Mouse (Mus musculus) neutrophil, adult 5-6 weeks (primary cell): ENCODE results near the gene Rmnd5b. TPM values are rescaled to one million over a fixed set of nuclear protein-coding genes. Genes with fewer than 3 reads are reported as not detected.
A peak's percentile ranks its signal among the peaks of the same experiment; 100 is the strongest.

Experiments
- ATAC-seq: fragments of 151-379, 151-347 bp; 2 replicates; pipeline ENCODE4 v1.8.0; 2017; ENCODE audit warnings: mild to moderate bottlenecking, moderate TSS enrichment; ENCODE audit not compliant: insufficient number of reproducible peaks, poor library complexity, low FRiP score, severe bottlenecking; ENCODE audit errors: extremely low read depth
- total RNA-seq: library from RNA; stranded (forward); fragments of 200-1000 nt; gene quantifications from 2 replicates; pipeline ENCODE4 v1.2.3, GENCODE M21; 2017

The Rmnd5b gene
- total RNA-seq, 1 experiment from 2014 or later: 31.8 TPM

DNA sequence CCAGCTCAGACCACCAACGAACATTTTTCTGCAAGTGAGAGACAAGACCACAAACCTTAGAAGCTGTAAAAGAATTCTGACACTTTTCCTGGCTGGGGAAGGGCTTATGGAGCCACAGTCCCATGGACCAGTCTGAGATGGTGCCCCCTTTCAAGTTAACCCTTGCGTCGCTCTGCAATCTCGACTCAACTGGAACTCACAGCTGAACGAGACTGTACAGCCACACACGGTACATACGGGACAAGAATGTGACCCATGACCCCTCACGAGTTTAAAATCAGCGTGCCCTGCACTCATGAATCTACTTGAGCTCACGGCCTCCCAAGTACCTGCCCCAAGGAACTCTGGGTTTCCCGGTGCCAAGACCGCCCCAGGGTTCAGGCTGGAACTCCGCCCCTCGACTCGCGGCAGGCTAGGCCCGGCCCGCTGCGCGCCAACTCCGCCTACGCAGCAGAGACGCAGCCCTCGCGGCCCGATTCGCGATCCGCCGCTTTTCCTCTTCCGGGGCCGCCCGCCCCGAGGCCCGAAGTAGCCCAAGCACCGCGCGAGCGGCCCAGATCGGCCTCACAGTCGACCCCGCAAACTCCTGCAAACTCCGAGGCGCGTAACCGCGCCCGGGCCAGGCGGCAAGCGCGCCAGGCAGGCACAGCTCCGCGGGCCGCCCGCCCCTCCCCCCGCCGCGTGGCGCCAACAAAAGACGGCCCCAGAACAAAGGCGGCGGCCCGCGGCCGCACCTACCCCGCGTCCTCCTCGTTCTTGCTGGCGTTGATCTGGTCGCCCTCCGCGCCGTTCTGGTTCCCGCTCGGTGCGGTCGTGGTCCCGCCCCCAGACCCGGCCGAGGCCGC, 29.9 kb downstream of the Rmnd5b start:
- ATAC-seq: peak; percentile 52; the same call in 1 of the 2 replicates

DNA sequence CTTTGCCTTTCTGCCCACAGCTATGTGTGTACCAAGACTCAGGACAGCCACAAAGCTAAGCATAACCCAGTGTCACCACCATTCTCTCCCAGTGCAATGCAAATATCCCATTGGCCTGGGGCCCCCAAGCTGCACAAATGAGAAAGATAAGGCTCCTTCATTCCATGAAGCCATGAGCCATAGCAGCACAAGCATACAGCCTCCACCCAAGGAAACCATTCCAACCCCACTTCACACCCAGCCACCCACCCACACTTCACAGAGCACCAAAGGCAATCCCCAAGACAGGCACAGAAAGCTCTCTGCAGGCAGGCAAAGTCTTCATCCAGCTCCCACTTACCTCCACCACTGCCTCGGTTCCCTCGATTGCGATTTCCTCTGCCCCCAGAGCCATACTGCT, 33.4 kb downstream of the Rmnd5b start:
- no peak for ATAC-seq

DNA sequence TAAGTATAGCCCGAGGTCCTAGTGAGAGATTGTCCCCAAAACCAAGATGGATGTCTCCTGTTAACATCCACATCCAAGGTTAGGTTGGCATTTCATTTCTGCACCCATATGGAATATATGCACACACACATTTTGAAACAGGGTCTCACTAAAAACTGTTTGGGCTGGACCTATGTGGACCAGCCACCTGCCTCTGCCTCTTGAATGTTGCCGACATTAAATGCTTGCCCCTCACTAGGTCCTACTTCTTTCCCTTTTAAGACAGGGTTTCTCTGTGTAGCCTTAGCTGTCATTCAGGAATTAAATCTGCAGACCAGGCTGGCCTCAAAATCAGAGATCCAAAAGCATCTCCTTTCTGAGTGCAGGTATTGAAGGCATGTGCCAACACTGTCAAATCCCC, 38.1 kb downstream of the Rmnd5b start:
- ATAC-seq: no peak

DNA sequence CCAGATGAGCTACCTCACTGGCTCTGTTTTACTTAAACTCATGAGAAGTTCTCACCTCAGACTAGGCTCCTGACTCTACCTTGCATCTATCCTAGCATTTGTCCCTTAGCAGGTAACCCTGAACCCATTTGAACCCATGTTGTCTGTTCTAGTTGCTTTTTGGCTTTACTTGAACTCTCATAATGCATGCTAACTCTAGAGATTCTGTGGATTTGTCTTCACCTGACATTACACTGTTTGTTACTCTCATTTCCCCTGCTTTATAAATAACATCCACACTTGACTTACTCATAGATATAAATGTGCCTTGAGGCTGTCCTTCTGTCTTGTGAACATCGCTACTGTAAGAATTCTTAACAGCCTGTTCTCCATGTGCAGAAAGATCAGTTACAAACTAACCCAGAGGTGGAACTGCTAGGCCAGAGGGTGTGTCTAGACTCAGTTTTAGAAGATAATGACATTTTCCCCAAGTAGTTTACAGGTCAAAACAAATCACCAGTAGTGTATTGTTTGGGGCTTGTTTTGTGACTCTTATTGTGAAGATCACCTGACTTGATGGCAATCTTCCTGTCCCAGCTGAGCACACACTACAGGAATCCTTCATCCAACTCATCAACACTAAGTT, 40.1 kb downstream of the Rmnd5b start:
- no peak for ATAC-seq

DNA sequence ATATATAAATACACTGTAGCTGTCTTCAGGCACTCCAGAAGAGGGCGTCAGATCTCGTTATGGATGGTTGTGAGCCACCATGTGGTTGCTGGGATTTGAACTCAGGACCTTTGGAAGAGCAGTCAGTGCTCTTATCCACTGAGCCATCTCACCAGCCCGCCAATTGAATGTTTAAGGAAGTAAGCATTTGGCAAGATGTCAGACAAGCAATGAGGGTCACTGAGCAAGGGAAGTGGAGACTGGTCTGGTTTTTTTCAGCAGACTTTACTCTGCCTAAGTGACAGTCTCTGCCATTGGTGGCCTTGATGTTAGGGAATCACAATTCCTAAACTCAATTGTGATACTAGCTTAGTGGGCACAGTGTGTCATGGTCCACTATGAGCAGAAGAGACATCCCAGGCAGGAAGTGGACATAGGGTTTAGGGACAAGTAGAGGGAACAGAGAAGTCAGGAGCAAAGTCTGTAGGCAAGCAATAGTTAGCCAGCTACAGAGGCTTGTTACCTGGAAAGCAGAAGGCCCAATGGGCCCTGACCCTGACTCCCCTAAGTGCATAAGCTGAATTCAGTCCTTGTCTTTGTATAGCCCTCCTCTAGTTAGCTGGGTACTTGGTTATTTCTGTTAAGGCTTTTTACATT, 40.9 kb downstream of the Rmnd5b start:
- ATAC-seq: no peak

DNA sequence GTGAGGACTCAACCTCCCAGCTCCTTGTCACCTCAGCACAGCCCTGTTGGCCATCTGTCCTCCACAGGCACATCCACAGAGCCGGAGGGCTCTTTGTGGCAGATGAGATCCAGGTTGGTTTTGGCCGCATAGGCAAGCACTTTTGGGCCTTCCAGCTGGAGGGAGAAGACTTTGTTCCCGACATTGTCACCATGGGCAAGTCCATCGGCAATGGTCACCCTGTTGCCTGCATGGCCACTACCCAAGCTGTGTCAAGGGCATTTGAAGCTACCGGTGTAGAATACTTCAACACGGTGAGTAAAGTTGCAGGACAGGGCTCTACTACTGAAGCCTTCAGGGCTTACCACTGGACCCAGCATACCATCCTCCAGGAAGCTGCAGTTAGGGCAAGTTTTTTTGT, 41.8 kb downstream of the Rmnd5b start:
- no peak for ATAC-seq

DNA sequence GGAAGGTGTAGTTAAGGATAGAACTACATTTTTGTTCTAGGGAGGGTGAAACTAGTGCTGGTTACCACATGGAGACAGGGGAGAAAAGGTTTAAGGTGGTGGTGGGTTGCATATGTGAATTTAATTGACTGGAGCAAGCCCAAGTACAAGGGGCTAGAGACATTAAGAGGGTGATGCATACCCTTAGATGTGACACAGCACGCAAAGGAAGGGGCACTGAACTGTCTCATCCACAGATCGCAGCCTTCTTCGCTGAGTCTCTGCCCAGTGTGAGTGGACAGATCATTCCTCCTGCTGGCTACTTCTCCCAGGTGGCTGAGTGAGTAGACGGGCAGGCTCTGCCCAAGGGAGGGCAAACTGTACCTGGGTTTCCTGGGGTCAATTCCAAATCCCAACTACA, 42.3 kb downstream of the Rmnd5b start:
- ATAC-seq: no peak

DNA sequence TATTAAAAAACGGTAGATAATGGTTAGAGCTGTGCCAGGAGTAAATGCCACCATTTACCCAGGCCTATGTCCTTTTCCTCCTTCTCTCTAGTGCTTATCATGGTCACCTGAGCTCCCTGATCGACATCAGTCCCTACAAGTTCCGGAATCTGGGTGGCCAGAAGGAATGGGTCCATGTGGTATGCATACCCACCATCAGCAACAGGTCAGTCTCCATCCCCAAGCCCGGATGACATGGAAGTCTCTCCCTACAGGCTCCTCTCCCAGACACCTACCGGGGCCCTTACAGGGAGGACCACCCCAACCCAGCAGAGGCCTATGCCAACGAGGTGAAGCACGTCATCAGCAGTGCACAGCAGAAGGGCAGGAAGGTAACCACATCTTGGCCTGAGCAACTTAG, 43.8 kb downstream of the Rmnd5b start:
- no peak for ATAC-seq

DNA sequence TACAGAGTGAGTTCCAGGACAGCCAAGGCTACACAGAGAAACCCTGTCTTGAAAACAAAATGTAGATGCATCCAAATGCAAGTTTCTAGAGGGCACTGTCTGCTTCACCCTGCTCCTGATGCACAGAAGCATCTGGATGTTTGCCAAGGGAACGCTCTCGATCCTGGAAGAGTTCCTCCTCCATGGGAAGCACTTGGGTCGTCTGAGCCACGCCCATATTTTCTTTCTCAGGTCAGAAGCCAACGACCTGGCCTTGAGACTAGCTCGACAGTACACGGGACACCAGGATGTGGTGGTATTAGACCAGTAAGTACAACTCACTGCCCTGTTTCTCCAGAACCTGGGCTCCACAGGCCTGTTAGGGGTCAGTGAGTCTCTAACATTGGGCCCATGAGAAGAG, 44.5 kb downstream of the Rmnd5b start:
- no peak for ATAC-seq

DNA sequence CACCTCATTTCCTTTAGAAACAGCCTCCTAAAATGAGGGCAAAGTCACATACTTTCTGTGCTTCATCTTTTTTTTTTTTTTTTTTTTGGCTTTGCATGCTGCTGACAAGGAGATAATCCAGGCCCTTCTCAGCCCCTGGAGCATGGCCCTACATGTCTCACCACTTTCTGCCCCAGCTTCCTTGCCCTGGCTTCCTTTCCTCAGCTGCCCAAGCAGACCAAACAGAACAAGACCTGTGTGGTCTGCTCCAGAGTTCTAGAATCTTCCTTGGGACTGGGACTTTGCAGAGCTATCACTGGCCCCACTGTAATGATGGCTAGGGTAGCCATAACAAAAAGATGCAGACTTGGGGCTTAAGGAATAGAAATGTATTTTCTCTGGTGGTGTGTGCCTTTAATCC, 45.7 kb downstream of the Rmnd5b start:
- no peak for ATAC-seq

DNA sequence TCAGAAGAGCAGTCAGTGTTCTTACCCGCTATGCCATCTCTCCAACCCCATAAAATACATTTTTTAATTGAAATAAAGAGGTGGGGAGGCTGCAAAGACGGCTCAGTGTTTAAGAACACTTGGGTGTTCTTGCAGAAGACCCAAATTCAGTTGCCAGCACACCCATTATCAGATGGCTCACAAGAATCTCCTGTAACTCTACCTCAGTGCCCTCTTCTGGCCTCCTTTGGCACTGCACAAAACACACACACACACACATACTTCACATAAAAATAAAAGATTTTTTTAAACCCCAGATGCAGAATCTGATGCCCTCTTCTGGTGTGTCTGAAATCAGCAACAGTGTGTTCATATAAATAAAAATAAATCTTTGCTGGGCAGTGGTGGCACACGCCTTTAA, 46.9 kb downstream of the Rmnd5b start:
- no peak for ATAC-seq

DNA sequence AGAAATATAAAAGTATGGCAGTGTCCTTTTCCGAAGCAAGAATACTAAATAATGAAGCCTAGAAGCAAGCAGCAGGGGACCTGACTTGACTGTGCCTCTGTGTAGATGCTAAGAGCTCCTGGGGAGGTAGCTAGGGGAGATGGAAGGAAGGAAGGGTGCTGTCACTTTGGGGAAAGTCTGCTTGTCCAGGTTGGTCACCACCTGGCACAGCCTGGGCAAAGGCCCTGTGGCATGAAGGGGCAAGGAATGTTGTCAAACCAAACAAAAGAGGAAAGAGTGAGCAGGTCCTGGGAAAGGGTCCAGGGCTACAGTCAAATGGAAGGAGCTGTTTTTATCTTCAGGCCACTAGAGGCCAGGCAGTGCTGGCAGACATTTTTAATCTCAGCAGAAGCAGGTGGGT, 48.6 kb downstream of the Rmnd5b start:
- no peak for ATAC-seq

DNA sequence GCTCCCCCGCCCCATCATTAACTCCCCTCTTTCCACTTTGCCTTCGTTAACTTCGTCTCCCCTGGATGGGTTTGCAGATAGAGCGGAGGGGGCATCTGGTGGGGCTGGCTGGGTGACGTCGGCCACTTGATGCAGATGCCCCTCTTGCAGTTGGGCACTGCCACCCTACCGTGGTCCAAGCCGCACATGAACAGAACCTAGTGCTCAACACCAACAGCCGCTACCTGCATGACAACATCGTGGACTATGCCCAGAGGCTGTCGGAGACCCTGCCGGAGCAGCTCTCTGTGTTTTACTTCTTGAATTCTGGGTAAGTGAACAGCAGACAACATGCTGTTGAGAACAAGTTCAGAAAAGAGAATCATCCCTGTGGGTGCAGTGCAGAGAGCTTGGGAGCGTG, 49.3 kb downstream of the Rmnd5b start:
- ATAC-seq: no peak

DNA sequence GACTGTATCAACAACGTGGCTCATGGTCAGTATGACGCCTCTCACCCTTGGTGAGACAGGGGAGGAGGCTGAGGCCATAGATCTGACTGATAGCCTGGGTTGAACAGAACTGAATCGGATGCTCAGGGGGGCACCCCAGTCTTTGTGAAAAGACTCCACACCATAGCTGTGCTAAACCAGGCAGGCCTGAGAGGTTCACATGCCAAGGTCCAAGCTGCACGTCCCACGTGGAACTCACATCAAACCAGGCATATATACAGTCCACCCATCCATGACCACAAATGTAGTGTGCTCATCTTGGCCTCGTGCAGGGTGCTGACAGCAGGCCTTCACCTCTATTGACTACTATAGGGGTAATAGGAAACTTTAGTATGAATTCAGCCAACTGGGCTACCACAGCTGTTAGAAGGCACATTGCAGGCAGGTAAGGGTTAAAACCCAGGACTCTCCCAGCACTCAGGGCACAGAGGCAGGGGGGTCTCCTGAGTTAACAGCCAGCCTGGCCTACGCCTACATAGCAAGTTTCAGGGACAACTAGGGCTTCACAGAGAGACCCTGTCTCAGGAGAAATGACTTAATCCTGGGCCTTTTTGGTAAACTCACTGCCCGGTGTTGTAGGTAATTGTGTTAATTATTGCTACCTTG, 50.0 kb downstream of the Rmnd5b start:
- no peak for ATAC-seq

DNA sequence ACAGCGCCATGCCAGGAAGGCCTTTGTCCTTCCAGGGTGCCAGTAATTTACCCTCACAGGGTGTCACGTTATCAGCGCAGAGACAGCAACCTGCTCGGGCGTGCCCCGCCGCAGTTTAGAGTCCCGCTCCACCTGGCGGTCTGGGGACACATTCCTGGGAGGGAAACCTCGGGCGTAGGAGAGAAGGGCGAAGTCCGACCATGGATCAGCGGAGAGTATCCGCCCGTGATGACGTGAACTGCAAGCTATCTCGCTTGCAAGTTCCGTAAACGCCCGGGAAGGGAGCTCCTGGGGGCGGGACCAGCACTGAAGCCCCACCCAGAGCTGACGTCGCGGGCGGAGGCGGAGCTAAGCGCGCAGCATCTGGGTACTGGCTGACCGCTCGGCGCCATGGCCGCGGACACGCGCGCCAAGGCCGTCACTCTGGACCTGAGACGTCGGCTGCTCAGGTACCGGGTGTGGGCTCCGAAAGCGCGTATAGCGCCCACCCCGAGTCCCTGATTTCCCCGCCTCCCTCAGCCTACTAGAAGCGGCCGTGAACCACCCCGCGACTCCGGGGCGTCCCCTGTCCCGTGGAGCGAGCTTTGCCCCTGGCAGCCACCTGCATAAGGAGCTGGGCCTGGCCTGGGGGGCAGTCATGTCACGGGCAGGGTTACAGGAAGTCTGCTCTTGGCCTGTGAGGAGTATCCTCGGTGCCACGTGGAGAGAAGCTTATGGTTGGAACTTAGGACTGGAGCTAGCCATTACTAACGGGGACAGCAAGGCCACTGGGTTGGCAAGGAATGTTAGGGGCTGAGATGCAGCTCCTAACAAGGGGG, 51.1 kb downstream of the Rmnd5b start, which contains the start of gene Phykpl:
TSS of gene Phykpl (plus strand) at position 327 of the 818 bp plus-strand sequence.
- peak; percentile 88 for ATAC-seq

DNA sequence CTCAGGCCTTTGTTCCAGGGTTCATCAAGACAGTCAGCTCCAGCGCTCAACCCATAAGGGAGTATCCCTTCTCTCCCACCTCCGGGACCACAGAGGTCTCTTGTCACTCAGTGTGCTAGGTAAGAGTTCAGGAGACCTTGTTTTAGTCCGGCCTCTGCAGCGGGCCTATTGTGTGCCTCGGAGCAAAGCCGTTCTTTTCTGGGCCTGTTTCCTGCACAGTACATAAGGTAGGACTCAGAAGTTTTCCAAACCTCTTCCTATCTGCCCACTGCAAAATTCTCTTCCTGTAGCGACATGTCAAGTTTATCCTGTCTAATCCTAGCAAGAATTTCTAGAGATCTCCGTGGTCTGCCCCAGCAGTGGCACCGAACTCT, 51.7 kb downstream of the Rmnd5b start:
- ATAC-seq: no peak

DNA sequence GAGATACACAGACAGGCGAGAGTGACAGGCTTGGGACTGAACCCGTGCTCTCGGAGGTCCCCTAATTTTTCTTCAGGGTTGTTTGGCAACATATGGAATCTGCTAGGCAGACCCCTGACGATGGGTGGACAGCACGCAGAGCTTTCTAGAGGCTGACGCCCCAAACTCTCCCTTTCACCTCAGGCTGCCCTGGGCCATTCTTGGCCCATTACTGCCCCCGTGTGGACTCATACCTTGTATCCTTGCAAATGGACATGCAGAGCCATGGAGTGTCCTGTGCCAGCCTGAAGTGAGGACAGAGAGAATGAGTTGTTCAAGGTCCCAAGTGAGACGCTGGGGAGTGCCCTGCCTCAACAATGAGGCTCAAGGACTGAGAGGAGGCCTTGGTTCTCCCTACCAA, 53.0 kb downstream of the Rmnd5b start:
- ATAC-seq: peak; percentile 55

DNA sequence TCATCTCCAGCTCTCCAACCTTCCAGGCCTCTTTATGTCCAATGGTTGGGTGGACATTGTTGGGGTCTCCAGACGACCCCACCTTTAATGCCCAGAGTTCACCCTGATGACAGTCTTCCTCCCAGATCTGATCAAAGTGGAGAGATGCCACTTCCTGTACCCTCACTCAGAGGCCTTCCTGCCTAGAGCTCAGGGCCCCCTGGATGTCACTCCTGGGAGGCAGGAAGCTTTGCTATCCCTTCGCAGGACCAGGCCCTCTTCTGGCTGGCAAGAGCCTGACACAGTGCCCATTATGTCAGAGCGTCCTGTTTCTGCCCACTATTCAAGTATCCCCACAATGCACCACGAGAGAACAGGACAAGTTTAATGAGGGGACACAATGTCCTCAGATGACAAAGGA, 56.7 kb downstream of the Rmnd5b start:
- ATAC-seq: no peak

DNA sequence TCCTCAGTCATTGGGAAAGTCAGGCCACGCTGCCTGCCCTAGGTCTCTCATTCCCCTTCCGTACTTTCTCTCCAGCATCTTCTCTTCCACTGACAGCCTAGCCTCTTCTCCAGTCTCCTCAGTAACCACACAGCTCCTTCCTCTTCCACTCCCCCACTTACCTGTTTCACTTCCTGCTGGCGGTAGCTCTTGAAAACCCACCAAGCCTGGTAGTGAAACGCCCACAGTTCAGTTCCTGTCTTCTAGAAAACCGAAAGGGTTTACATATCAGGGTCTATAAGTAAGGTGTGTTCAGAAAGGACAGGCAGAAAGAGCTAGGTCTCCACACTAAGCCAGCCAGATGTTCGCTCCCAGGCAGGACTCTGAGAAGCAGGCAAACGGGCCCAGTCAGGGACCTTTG, 58.1 kb downstream of the Rmnd5b start:
- ATAC-seq: peak; percentile 83
